Mouse (Mus musculus) urinary bladder, adult 2 months (tissue): ENCODE data around the gene Teddm2. TPM values are rescaled to one million over a fixed set of nuclear protein-coding genes. Genes with fewer than 3 reads are reported as not detected.
"Not testable (repeated sequence)": the region's sequence is repeated elsewhere in the genome, so short reads cannot be mapped to it uniquely, and the experiment has no call there.

Experiments
- DNase-seq: peaks from one replicate; pipeline ENCODE4 v3.0.0; 2022; ENCODE audit warnings: low spot score
- polyA plus RNA-seq: library from polyadenylated mRNA; depleted of rRNA; stranded (reverse); fragments of >200 nt; gene quantifications from 2 replicates; pipeline ENCODE4 v1.2.3, GENCODE M21; 2012

Teddm2 gene
- polyA plus RNA-seq, 1 experiment = 0.77 TPM

DNA sequence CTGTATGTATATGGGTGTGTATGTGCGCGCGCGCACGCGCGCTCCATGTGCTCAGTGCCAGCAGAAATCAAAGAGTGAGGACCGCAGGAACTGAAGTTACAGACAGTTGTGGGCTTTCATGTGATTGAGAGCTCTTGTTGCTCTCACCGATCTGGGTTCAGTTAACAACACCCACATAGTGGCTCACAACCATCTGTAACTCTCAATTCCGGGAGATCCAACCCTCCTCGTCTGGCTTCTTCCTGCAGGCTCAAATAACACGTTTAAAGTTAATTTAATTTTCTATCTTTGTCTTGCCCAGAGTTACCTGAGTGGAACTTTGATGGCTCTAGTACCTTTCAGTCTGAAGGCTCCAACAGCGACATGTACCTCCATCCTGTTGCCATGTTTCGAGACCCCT lies 4.2 kb upstream of the Teddm2 start:
- DNase-seq = no peak

DNA sequence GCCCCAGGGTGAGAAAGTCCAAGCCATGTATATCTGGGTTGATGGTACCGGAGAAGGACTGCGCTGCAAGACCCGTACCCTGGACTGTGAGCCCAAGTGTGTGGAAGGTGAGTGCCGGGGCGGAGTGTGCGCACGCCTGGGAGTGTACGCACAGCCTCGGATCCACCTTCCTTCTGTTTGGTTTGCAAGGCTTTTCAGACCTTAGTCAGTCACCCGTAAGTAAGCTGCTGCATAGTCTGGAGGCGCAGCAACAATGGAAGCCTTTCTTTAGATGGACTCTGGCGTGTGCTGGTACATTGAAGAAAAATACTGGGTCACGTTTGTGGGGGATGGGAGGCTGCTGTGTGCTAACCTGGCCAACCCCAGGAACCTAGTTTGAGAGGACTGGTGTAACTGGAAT lies 3.0 kb upstream of the Teddm2 start:
- DNase-seq = no peak

DNA sequence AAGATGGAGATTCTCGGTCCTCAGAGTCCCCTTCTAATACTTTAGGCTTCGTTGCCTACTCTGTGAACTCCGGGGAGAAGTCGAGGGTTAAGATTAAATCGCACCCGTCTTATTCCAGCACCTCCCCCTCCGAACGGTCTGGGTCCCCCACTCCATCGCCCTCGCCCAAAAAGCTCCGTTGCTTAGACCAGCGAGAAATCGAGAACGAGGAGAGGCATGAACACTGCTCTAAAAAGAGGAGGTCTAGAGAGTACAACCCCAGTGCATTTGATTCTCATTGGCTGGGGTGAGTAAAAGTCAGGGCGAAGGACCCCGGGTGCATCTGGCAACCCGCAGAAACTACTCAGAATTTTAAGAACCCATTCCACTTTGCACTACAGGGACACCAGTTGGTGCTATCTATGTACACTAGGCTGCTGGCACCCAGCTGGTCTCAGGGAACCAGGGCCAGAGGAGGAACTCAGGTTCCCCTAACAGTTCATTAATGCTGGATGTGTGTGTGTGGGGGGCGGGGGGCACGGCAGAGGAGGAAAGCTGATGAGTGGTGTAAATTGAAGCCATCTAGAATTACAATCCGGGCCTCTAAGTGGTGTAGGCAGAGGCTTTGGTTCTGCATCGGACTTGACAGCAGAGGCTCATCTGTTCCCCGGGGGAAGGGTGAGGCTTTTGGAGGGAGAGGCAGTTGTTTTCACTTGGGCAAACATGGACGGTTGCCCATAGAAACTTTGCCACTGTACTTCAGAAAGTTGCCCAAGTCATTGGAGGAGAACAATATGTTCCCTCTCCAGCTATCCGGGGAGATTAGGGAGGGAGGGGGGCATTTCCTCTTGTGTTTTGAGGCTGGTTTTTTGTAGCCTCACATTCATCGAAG lies 1.1 kb upstream of the Teddm2 start:
- no peak for DNase-seq

DNA sequence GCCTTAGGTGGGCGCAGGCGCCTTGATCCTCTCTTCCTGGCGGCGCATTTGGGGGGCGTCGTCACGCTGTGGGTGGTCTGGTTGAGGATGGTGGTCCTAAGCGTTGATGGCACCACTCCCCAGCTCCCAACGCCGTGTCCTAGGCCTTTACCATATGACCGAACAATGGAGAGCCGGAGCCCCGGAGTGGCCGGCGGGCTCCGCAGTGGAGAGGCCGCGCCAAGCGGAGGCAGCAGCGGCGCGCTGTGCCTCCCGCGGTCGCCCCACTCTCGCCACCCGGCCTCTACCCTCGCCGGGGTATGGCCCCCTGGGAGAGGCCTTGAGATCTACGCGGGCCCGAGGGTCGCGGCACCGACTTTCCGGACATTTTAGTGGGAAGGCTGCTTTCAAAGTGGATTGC lies 353 bp upstream of the Teddm2 start:
- no peak for DNase-seq

DNA sequence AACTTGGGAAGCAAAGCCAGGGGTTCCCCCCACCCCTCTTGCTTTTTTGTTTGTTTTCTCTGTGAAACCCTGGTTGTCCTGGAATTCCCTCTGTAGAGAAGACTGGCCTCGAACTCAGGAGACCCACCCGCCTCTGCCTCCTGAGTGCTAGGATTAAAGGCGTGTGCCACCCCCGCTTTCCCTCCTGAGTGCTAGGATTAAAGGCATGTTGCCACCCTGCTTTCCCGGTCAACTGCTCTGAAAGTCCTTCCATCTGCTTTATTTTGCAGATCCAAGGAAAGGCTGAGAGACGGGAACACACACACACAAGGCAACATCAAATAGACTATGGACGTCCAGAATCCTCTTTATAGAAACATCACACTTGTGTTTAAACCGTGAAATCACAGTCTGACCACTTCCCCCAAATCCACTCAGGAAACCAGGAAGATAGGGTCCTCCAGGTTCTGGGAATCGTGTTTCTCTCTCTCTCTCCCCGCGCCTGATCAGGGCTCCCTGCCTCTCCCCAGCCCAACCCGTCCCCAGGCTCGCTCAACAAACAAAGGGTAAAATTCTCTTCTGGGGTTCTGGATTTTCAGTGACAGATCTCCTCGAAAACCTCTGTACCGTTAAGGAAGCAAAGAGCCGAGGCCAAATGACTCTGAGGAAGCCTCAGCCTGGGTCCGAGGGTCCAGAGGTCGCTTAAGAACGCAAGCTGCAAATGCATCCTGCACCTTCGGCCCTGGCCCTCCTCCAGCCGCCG lies 868 bp downstream of the Teddm2 start:
- DNase-seq = no peak

DNA sequence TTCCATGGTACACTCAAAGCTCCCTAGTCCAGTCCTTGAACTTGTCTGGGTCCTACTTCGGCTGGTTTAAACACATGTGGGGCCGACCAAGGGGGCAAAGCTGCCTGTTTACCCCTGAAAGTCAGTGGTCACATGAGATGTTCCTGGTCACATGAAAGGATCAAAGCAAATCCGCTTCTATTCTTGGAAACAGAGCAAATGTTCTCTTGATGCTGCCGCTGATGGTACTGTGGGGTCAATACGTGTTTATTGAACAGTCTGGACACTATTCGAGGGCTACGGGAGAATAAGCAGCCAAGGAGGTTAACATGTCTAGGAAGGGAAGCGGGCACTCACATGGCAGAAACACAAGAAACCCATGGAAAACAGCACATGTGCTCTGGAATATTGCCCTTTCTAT lies 2.8 kb downstream of the Teddm2 start:
- no peak for DNase-seq

DNA sequence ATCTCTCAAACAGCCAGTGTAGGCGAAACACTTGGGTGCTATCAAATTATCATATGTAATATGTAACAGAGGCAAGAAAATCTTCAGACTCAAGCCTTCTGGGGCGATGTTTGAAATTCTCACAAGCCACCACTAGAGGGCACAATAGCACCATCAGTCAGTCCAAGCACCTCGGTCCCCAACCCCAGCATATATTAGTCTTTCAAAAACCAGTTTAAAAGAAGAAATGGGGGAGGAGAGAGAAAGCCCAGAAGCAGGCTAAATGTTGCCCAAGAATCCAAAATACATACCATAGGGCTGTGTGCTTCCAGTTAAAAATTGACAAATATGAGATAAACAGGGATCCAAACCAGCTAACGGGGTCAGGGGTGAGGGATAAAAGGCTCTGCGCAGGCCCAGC lies 5.0 kb downstream of the Teddm2 start:
- DNase-seq = no peak

DNA sequence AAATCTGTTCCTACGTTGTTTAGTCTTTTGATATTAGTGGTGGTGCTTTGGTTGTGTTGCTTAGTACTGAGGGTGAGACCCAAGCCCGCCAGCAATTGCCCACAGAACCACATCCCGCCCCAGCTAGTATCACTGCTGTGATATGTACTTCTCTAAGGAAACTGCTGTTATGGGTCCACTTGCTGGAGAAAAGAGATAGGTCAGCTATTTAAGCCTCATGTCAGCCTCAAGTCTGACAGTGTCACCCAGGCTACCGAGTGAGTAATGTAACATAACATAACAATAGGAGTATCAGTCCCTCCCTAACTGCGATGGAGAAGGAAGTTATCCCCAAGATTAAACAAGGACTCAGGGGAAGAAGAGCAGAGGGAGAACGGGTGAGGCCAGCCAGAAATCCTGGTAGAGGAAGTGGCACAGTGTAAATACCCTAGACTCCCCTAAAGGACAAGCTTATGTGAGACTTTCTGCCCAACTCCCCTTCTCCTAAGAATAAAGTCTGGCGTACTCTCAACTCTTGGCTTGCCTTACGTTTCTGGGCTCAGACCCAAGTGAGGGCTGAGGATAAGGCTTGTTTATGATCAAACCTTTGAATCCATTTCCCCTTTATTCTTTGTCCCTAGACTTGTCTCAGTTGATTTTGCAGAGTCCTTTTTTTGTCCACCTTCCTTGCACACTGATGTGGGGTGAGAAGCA lies 5.7 kb downstream of the Teddm2 start:
- DNase-seq = no peak

DNA sequence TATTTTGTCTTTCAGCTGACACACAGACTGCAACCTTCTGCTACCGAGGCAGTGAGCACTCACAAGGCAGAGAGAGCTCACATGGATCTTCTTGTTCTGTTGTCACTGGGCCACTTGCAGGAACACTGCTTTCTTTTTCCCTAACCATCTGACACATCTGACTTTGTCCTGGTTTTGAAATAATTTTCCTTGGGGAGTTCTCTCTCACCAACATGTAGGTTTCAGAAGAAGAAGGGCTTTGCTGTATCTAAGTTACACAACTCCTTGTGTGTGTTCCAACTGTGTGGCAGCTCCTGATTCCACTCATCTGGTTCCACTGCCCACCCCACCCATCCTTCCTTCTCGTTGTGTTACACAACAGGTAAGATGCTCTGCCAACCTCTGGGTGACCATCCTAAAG lies 6.3 kb downstream of the Teddm2 start:
- no peak for DNase-seq

DNA sequence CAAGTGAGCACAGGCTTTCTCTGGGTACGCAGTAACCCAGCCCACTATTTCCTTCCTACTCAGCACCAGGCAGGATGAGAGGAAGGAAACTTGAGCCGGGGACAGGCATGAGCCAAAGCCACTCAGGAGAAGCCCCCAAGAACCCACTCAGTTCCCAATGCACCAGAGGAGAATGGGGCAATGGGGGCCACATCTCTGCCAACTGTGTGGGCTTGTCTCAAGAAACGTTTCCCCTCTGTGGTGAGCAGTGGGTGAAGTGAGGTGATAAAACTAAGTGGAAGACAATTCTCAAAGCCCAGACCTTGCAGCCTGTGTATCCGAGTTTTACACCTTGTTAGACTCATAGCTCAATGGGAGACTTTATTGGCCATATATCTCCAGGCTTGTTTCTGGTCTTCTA lies 8.6 kb downstream of the Teddm2 start, which contains the start of gene Teddm1a:
Gene Teddm1a (plus strand): TSS at position 301 of the 400 bp plus-strand sequence.
- no peak for DNase-seq

DNA sequence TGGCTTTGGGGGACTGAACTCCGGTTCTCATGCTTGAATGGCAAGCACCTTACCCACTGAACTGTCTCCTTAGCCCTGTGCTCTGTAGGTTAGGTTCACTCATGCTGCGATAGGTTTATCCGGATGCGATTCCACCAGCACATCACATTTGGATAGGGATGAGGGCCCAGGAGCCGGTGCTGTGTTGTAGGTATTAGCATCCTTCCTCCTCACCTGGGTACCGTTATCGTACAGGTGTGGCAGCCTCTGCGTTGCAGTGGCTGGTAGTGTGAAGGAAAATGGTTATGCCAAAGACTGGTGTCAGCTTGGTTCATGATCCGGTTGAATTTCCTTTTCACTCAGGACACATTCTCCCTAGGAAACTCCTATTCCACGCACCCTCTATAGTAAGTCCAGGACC lies 9.9 kb downstream of the Teddm2 start:
- DNase-seq = no peak

DNA sequence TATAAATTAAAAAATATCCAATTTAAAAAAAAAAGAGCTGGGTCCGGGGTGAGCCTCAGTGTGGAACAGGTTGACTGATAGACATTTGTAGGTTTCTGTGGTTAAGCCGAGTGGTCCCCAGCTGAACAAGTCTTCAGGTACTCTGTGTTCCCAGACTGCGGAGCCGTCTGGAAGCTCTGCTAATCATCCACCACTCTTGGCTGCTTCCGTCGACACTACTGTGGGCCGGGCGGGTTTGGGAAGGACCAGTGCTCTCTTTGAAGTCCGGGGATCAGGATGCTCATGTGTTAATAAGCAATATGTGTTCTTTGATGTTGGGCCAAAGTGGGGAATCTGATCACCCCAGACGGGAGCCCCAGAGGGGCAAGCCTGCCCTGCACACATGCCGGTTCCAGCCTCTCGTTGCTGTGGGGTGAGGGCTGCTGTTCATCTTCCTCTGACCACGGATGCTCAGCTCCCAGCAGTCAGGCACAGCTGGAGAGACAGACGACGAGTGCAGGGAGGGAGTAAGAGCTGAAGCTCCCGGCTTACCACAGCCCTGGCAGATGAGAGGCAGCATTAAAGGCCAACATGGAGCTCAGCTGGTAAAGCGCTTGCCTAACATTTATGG lies 13.9 kb downstream of the Teddm2 start:
- DNase-seq = no peak

DNA sequence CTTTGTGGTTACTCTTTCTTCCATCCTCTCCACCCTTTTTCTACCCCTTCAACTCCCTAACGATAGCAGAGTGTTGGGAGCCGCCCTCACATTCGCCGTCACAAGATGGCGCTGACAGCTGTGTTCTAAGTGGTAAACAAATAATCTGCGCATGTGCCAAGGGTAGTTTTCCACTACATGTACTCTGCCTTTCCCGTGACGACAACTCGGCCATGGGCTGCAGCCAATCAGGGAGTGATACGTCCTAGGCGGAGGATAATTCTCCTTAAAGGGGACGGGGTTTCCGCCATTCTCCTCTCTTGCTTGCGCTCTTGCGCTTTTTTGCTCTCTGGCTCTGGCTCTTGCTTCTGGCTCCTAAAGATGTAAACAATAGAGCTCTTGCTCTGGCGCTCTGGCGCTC lies 19.6 kb downstream of the Teddm2 start:
- DNase-seq = not testable (repeated sequence)

DNA sequence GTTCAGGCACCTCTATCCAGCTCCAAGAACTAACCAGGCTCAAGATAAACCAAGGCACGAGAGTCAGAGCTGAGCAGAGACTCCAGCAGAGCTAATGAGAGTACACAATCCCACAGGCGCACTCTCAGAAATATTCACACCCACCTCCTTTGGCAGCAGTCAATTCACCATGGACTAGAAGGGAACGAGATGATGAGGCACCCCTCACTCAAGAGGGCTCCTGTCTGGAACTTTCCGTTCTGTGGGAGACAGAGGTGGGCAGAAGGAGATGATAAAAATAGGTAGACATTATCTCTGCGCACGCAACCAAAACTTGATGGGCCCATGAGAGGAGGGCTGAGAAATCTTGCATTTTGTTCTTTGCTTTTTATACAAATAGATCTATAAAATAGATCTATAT lies 26.0 kb downstream of the Teddm2 start, which contains the start of gene Teddm1b:
Gene Teddm1b (plus strand): TSS at position 301 of the 400 bp plus-strand sequence.
- no peak for DNase-seq

DNA sequence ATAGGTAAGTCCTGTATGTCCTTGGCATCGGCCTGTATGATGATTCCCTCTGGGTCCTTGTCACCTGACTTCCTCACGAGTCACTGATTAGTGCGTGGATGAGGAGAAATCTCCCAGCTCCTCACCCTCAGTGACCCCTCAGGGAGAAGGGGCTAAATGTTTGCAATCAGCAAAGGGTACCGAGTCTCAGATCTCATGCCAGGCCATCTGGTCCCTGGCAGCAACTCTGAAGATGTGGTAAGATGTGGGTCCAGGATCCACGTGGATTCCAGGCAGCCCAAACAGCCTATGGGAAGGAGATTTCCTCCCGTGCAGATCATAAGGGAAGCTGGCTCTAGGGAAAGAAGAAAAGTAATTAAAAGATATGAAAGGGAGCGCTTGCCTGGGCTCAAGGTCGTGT lies 44.1 kb downstream of the Teddm2 start:
- no peak for DNase-seq

DNA sequence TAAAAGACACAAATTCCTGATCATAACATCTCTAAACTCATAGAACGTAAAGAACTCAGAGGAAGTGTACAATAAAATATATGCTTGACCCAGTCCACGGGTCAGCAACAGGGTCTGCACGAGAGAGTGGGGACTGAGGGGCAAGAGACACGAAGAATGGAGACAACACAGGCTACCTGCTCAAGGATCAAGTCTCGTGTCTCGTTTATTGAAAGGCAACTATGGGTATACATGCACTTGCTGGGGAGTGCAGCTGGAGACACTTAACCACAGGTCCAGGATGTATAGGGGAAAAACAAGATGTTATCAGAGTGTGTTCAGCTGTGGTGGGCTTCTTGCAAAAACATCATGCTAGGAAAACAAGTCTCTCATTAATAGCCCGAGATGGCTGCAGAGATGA lies 47.3 kb downstream of the Teddm2 start:
- not testable (repeated sequence) for DNase-seq

DNA sequence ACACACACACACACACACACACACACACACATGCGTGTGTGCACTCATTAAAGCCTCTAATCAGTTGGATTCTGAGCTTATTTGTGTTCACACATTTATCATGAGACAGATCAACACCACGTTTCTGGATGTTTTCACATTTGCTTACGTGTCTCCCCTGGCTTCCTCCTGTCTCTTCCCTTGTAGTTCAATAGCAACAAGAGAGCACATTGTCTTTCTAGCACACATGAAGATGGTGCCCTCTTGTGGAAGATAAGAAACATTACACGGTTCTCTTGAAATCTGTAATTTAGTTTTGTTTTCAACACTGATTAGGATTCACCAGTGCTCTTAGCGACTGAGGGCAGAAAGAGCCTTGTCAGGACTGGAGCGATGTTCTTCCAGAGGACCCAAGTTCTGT lies 53.2 kb downstream of the Teddm2 start:
- DNase-seq = no peak

DNA sequence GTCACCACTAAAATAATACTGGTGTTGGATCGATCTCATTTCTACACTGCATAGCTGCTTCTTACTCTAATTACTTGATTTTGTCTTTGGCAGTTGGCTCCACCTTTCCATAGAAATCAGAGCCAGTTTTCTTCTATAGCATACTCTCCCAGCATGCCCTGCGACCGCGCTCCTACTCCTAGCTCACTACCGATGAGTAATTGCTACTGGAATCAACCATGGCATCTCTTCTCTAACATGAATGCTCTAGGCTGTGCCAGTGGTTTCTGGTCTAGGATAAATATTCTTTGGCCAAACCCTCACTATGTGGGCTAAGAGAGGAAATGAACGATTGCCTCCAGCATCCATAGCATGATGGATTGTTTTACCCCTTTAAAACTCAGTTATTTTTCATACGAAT lies 53.6 kb downstream of the Teddm2 start:
- no peak for DNase-seq

DNA sequence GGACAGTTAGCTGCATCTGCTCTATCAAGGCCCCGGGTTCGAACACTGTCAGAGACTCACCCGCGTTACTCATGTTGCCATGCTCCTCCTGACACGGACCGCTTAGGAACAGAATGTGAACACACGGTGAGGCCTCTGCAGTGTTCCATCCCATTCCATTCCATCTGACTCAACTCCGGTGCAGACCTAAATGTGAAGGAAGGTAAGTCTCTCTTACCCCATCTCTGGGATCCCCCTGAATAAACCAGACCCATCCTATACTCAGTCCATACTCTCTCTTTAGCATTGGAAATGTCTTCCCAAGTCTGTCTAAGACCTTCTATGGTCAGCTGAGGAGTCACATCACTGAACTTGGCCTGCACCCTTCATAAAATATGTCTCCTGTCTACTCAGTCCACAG lies 56.0 kb downstream of the Teddm2 start, which contains the start of gene Rgsl1:
Gene Rgsl1 (minus strand): TSS at position 101 of the 400 bp plus-strand sequence.
- DNase-seq = no peak

DNA sequence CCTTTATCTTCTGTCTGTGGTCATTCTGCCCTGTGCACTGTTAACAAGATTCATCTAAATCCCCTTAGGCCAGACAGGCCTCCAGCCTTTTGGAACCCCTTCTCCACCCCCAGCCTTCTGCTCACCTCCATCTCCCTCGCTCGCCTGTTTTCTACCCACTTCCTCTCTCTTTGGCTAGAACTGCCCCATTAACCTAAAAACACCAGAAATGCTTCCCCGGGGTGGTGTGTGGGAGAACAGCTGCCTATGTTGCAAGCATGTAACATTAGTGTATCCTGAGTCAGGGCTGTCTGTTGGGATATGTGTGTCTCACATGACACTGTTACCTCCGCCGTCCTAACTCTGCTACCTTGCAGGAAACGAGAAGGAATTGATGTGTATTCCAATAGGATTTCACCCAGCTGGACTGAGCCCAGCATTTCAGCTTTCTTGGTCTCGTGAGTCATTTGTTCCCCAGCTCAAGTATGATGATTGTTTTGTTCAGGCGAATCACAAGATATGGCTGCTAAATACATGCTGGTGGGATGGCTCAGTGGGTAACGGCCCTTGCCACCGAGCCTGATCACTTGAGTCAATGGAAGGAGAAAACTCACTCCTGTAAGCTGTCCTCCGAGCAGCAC lies 57.8 kb downstream of the Teddm2 start:
- DNase-seq = no peak

DNA sequence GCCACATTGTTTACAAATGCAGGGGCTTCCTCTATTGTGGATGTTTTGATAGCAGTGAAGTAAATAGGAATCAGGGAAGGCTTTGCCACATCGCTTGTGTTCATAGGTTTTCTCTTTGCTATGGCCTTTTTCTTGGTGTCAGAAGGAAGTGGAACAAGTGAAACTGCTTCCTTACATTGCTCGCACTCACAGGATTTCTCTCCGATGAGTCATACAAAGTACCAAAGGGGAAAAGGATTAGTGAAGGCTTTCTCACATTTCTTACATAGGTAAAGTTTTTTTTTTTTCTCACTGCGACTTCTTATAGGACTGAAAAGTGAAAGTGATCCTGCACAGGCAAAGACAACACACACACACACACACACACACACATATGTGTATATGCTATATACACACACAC lies 64.0 kb downstream of the Teddm2 start:
- DNase-seq = no peak
